Mouse (Mus musculus) layer of hippocampus, postnatal 10 days (tissue): ENCODE results near the gene Cd209g. TPM values are rescaled to one million over a fixed set of nuclear protein-coding genes. Genes with fewer than 3 reads are reported as not detected.
"Not testable (repeated sequence)": the region's sequence is repeated elsewhere in the genome, so short reads cannot be mapped to it uniquely, and the experiment has no call there.

ENCODE experiments used
- DNase-seq, 2 experiments: peaks; one replicate each; pipeline ENCODE4 v3.0.0; 2021; ENCODE audit warnings: low spot score in 2 of 2
- long read RNA-seq: library from polyadenylated mRNA; stranded (forward); transcript quantifications from one replicate; pipeline ENCODE4 v2.0.0, GENCODE M21; 2023
- total RNA-seq, 2 experiments: library from RNA; stranded (reverse); gene quantifications; 2 replicates each; pipeline ENCODE4 v1.2.3; 2021

The Cd209g gene
- total RNA-seq: not detected
- long read RNA-seq: 0 reads

DNA sequence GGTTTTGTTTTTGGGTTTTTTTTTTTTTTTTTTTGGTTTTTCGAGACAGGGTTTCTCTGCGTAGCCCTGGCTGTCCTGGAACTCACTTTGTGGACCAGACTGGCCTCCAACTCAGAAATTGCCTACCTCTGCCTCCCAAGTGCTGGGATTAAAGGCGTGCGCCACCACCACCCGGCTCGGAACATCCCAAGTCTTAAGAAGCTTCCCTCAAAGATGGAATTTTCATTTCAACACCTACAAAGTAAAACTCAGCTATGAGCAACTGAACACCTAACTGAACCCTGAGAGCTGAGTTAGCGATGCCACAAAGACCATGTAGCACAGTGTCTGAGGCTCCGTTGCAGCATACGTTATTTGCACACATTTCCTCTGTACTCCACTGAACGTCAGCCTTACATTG is at the start of gene Cd209g:
Cd209g (plus strand) TSS at position 301 of the 400 bp plus-strand sequence.
- DNase-seq: no peak

DNA sequence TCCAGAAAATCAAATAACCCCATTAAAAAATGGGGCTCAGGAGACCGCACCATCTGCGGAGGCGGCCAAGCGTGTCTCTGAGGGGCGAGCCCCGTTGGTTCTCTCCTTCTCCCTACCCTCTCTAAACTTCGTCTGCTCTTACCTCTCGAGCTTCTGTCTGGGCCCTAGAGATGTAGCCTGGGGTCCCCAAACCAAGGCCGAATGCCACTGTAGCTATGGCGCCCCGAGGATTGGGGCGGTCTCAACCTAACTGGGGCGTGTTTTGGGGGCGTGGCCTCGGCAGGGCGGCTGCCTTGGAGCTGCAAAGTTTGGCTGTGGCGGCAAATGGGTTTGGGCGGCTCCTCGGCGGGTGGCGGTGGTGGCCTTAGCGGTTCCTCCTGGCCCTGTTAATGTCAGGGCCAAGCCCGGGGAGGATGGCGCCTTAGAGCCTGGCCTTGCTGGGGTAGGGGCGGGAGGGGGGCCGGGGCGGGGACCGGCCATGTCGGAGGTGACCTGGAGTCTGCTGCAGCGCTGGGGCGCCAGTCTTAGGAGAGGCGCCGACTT is 46.6 kb upstream of the Cd209g start:
- DNase-seq: not testable (repeated sequence)

DNA sequence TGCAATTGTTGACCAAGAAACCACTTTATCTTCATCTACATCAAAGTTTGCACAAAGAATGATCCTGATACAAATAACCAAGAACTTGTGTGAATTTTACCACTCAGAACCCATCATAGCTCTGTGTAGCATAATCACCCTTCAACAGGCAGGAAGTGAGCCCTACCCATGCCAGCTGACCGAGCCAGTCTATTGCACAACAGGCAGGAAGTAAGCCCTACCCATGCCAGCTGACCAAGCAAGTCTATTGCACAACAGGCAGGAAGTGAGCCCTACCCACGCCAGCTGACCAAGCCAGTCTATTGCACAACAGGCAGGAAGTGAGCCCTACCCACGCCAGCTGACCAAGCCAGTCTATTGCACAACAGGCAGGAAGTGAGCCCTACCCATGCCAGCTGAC is 45.4 kb upstream of the Cd209g start:
- not testable (repeated sequence) for DNase-seq

DNA sequence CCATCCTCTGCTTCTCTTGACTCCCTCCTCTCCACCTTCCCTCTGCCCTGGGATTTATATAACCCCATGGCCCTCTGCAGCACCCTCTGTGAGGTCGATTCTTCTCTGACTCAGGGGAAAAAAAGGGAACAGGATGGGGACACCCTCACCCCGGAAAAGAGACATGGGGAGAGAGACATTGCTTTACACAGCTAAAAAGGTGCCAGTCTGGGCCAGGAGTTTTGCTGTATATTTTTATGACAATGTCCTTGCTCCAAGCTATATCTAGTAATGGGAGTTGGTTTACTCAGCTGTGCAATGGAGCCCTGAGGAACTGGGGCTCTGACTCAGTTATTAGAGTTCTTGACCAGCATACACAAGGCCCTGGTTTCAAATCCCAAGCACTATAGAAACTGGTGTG is 28.2 kb upstream of the Cd209g start, which contains the start of gene Cd209f:
Cd209f (minus strand) TSS at position 101 of the 400 bp plus-strand sequence.
- DNase-seq: not testable (repeated sequence)

DNA sequence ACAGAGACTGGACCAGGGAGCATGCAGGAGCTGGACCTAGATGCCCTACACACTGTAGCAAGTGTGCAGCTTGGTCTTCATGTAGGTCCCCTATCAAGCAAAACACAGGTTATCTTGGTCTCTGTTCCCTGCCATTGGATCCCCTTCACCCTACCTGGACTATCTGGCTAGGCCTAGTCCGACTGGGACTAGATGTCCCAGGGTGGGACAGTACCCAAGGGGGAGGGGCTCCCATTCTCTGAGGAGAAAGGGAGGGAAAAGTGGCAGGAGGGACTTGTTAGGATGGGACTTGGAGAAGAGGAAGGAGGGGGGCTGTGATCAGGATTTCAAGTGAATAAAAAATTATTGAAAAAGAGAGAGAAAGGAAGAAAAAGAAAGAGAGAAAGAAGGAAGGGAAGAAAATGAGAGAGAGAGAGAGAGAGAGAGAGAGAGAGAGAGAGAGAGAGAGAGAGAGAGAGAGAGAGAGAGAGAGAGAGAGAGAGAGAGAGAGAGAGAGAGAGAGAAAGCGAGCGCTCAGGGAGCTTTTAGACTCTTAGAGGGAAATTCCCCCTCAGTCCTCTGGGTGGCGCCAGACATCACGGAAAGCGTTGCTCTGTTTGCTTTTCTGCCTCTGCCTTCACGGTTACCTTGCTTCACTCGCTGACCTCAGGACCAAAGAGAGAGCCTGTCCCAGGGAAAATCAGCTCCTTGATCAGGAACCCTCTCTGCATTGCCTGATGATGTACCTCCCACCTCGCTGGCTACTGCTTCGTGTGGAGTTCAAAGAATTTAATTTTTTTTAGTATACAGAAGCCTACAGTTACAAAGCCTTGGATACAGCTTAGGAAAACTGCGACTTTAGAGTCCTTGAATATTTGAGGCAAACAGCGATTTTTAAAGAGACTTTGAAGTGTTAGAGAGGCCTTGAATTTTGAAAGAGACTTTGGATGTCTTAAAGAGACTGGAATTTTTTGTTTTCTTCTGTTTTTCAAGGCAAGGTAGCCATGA is 6.1 kb downstream of the Cd209g start:
- peak; percentile 86 for DNase-seq

DNA sequence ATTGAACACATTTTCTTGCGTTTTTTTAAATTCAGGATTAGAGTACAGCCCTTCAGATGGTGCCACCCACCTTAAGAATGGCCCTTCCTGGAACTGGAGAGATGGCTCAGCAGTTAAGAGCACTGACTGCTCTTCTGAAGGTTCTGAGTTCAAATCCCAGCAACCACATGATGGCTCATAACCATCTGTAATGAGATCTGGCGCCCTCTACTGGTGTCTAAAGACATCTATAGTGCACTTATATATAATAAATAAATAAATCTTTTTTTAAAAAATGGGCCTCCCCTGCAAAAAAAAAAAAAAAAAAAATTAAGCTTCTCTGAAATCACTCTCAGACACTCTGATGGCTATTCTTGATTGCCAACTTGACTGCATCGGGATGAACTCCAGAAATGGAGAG is 7.8 kb downstream of the Cd209g start:
- DNase-seq: no peak

DNA sequence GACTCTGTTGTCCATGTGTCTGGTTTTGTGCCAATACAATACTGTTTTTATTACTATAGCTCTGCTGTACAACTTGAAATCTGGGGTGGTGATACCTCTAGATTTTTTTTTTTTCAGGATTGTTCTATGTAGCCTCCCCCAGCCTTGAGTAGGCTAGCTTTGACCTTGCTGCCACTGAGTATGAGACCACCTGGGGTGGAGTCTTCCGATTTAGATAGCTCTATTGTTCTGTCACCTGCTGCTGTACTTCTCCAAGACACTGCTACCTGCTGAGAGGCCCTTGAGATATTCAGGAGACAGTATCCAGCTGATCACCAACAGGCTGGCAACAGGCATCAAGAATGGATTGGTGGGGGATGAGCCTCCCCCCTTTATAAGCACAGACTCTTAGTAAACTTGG is 13.4 kb downstream of the Cd209g start:
- DNase-seq: no peak

DNA sequence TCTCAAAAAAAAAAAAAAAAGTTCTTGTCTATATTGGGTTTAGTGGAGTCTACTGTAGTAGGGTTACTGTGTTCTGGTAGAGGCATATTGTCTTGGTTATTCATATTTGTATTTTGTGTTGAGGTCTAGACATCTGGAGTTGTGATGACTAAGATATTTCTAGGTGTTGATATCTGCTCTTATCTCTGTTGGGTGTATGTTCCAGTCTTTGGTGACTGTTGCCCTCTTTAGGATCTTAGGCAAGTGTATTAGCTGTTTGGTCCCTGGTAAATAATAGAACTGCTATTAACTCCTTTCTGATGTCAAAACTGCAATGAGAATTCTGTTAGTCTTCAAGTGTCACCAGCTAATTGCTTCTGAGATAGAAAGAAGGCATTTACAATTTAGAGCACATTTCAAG is 21.0 kb downstream of the Cd209g start:
- no peak for DNase-seq

DNA sequence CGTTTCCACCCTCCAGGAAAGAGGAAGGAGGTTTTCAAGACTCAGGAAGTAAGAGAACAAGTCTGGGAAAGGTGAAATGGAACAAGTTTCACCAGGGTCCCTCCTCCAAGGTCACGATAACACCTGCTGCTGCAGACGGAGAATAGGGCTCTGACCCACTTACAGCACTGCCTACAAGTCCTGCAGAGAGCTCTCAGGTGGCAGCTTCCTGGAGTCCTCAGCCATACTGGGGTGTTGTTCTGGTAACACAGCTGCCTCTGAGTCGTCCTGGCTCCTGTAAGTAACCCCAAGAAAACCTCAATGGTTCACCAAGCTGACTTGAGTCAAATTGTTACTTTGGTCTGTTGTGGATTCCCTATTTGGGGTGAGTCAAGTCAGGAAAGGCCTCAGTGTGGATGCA is 28.9 kb downstream of the Cd209g start:
- DNase-seq: no peak

DNA sequence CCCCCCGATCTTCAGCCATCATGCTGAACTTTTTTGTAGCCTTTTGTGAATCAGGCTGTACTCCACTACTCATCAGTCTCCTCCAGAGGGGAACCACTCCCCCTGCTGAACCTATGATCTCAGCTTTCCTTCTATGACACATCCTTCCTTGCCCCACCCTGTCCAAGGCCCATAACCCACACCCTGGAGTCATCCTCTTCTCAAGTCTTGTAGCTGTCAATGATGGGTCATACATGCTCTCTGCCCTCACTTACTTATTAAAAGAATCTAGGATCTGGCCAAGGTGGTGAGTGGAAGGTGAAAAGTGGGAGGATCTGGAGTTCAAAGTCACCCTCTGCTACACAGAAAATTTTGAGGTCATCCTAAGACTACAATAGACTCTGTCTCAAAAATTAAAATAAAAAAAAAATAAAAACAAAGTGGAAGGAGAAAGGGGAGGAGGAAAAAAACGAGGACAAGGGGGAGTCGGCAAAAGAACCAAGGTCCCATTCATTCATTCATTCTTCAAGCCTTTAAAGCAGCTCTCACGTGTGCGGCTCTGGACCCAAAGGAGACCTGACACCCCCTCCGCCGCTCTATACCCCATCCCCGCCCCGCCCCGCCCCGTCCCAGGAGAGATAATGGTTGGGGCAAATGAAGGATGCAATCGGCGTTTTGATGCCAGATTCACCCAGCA is 31.4 kb downstream of the Cd209g start:
- DNase-seq: no peak

DNA sequence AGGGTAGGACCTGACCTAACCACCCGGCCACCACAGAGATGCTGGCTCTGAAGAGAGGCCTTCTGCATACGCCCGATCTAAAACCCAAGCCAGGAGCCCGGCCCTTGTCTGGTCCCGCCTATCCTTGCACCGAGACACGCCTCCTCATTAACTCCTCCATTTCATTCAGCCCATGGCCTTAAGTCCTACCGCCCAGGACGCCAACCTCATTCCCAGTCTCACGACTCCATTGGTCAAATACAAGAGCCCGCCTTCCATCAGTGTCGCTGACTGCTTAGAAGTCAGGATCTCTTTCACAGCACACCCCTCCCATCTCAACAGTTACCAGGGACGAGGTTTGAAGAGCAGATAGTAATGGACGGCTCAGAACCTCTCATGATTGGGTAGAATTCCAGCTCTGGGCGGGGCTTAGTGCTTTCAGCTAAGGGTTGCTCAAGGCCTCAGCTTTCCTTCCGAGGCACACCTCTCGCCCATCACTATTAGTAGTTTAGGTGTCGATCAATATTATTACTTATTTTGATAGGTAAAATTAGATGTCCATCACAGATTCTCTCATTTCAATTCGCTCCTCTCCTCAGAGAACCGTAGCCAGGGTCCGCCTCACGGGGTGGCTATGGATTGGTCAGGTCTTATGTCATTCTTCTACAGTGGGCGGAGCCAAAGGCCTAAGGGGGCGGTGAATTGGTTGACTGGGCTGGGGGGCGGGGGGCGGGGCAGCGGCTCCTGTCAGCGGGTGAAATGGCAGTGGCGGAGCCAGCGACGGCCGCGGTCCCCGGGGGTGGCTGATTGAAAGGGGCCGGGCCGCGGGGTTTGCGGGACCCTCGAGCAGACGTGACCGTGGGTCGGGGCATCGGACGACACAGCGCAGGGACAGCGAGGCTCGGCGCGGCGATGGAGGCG is 32.2 kb downstream of the Cd209g start, which contains the start of gene Evi5l:
Evi5l (plus strand) TSS at position 716 of the 900 bp plus-strand sequence.
- DNase-seq: peak; percentile 99

DNA sequence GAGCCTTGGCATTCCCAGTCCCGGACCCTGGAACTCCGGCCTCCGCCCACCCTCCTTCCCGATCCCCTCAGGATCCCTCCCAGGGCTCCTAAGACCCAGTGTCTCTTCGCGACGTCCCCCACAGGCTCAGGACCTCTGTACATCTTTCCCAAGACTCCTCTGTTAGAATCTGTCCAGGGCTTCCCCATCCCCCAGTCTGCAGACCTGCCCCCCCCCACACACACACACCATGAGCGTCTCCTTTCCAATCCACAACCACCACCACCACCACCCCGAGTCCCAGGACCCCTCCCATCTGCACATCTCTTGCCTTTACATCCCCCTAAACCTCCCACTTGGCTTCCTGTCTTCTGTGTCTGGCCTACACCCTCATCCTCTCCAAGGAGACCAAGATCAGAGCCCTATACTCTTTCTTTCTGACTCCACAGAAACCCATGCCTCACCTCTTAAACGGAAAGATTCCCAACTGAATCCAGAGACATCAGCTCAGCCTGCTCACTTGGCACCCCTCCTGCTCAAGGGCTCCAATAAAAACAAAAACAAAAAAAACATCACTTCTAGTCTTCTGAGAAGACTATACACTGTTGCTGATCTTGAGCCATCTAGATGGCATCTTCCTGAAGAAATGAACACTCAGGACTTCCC is 33.1 kb downstream of the Cd209g start:
- no peak for DNase-seq

DNA sequence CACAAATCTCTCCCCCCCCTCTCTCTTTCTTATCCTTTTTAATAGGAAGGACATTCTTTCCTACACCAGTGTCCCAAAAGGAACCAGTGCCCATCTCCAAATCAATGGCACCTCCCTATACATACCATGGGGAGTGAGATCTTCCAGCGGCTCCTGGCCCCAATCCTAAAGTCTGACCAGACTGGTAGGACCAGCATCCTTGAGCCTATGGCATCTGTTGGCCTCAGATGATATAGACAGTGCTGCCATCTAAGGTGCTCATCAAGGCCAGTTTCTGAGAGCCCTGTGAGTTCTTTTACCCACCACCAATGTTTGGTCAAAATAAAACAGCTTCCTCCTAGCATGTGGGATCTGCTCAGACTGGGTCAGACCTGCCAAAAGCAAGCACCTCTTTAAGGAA is 34.0 kb downstream of the Cd209g start:
- DNase-seq: no peak

DNA sequence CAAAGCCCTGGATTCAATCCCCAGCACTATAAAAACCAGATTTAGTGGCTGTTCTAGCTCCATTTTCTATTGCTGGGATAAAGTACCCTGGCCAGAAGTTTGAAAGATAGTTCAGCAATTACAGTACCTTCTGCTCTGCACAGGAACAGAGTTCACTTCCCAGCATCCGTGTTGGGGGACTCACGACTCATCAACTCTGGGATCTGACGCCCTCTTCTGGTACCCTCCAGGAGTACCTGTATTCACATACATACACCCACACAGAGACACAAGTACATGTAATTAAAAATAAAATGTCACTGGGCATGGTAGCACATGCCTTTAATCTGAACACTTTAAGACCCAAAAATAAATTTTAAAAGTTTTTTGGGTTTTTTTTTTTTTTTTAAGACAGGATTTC is 38.6 kb downstream of the Cd209g start:
- DNase-seq: no peak

DNA sequence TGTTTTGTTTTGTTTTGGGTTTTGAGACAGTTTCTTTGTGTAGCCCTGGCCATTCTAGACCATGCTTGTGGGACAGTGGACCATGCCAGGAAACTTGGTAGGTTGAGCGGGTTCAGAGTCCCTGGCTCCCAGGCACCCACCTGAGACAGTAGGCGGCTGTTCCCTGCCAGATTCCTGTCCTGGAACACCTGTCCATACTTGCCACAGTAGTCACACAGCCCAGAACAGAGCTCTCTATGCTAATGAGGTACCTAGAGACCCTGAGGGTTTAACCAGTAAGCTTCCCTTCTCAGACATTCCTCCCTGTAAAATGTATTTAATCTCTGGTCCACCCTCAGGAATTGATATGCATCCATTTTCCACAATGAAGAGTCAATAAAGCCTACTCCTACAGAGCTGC is 40.1 kb downstream of the Cd209g start:
- DNase-seq: no peak

DNA sequence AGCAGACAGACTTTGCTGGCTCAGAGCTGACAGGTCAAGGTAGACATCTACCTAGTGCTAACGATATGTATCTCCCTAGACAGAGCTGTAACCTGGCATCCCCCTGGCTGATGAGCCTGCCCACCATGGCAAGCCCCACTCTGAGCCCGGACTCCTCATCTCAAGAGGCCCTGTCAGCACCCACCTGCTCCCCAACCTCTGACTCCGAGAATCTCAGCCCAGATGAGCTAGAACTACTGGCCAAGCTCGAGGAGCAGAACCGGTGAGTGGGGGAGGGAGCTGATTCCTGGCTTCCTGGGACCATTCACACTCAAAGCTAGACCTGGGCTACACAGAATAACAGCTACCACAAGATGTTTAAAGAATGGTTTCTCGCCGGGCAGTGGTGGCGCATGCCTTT is 49.5 kb downstream of the Cd209g start:
- DNase-seq: no peak

DNA sequence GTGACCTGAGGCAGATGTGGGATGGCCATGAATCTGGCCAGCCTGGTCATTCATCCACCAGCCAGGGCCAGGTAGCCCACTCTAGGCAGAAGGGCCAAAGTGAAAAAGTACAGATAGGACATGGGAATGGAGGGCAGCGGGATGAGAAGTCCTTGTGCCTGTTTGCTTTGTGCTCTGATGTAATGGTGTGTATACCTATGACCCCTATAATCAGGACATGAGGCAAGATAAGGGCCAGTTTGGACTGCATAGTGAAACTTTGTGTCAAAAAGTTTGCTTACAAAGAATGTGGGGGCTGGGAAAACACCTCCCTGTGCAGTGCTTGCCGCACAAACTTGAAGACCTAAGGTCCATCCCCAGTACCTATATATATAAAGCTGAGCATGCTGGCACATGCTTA is 52.3 kb downstream of the Cd209g start:
- DNase-seq: no peak
